Mouse (Mus musculus): ENCODE measurements around the gene Pak2.
"Not testable (repeated sequence)": the region's sequence is repeated elsewhere in the genome, so short reads cannot be mapped to it uniquely, and the experiment has no call there.

The Pak2 gene

GRCm38 (mm10) chr16:32078991-32079511 is at the start of gene Pak2:
TSS of gene Pak2 (minus strand) at chr16:32079342.
- peak; percentile 88 for DNase-seq

GRCm38 (mm10) chr16:32127046-32127445 is 47.9 kb upstream of the Pak2 start:
- no peak for DNase-seq

- no peak for DNase-seq
These were observed 46.2 kb upstream of the Pak2 start for GRCm38 (mm10) chr16:32125364-32125763.

- no peak for DNase-seq
These were observed 45.5 kb upstream of the Pak2 start for GRCm38 (mm10) chr16:32124444-32125335.

- no peak for DNase-seq
These were observed 44.9 kb upstream of the Pak2 start for GRCm38 (mm10) chr16:32124020-32124419.

- DNase-seq, result no peak
These were observed 41.3 kb upstream of the Pak2 start for GRCm38 (mm10) chr16:32120454-32120853.

- DNase-seq, result no peak
These were observed 37.0 kb upstream of the Pak2 start for GRCm38 (mm10) chr16:32116186-32116585.

- no peak for DNase-seq
These were observed 36.6 kb upstream of the Pak2 start for GRCm38 (mm10) chr16:32115781-32116180.

GRCm38 (mm10) chr16:32114968-32115695 is 36.0 kb upstream of the Pak2 start:
- peak; percentile 92 for DNase-seq

GRCm38 (mm10) chr16:32114406-32114805 is 35.3 kb upstream of the Pak2 start:
- DNase-seq, result no peak

- peak; percentile 47 for DNase-seq
These were observed 34.5 kb upstream of the Pak2 start for GRCm38 (mm10) chr16:32113541-32114218.

GRCm38 (mm10) chr16:32110951-32111699 is 32.0 kb upstream of the Pak2 start:
- no peak for DNase-seq

GRCm38 (mm10) chr16:32108578-32108977 is 29.4 kb upstream of the Pak2 start:
- no peak for DNase-seq

- no peak for DNase-seq
These were observed 29.0 kb upstream of the Pak2 start for GRCm38 (mm10) chr16:32108170-32108569.

GRCm38 (mm10) chr16:32107342-32108045 is 28.4 kb upstream of the Pak2 start:
- no peak for DNase-seq

- no peak for DNase-seq
These were observed 26.6 kb upstream of the Pak2 start for GRCm38 (mm10) chr16:32105698-32106097.

GRCm38 (mm10) chr16:32102295-32102694 is 23.2 kb upstream of the Pak2 start:
- DNase-seq, result no peak

GRCm38 (mm10) chr16:32099638-32100150 is 20.6 kb upstream of the Pak2 start, which contains the start of the genes Pigx and Cep19:
TSS of gene Pigx (minus strand) at chr16:32099740.
TSS of gene Cep19 (plus strand) at chr16:32099800.
- peak; percentile 85 for DNase-seq

GRCm38 (mm10) chr16:32098897-32099637 is 19.9 kb upstream of the Pak2 start:
- no peak for DNase-seq

- not testable (repeated sequence) for DNase-seq
These were observed 18.6 kb upstream of the Pak2 start for GRCm38 (mm10) chr16:32097757-32098156.

GRCm38 (mm10) chr16:32091466-32091865 is 12.3 kb upstream of the Pak2 start:
- no peak for DNase-seq
